Mouse (Mus musculus): Measurements from ENCODE around the gene Cbln1.

- TF ChIP-seq CTCF (IDR thresholded peaks at IDR 0.05; ENCODE audit: borderline replicate concordance, extremely low read depth, insufficient read depth, insufficient read length) = no peak
- TF ChIP-seq POLR2A (IDR thresholded peaks at IDR 0.05; ENCODE audit: borderline replicate concordance, extremely low read depth, insufficient read depth, insufficient read length, poor library complexity, severe bottlenecking) = no peak
Measured at GRCm38 (mm10) chr8:87473314-87473713, 905 bp upstream of the Cbln1 start.
